Mouse (Mus musculus) hindbrain, embryonic 12.5 days (tissue): ENCODE measurements at regions not wholly inside any gene's neighbourhood (a gene's known extent, or its start where the extent isn't known, plus 50 kb on each side); places are given as distances from the start of the nearest gene placed in this dataset.

Source experiments
- ATAC-seq: fragments of 200-750 bp; cut with Nextera tagmentation; 2 replicates; pipeline ENCODE4 v1.8.0; 2017; ENCODE audit warnings: moderate TSS enrichment; ENCODE audit not compliant: low FRiP score
- H3K27ac ChIP-seq: fragments of 300-500 bp; sonication (generic); 2 replicates; pipeline ENCODE4 v1.5.1; 2016; ENCODE audit warnings: mild to moderate bottlenecking
- H3K27me3 ChIP-seq: fragments of 300-500 bp; sonication (generic); 2 replicates; pipeline ENCODE4 v1.6.1; 2016; ENCODE audit warnings: mild to moderate bottlenecking
- H3K36me3 ChIP-seq: fragments of 300-500 bp; sonication (generic); 2 replicates; pipeline ENCODE4 v1.6.1; 2016; ENCODE audit warnings: mild to moderate bottlenecking
- H3K4me1 ChIP-seq: fragments of 300-500 bp; sonication (generic); 2 replicates; pipeline ENCODE4 v1.6.1; 2016
- H3K4me2 ChIP-seq: fragments of 300-500 bp; sonication (generic); replicated peaks from 2 replicates; pipeline ENCODE4 v1.6.1; 2016; ENCODE audit warnings: mild to moderate bottlenecking
- H3K4me3 ChIP-seq: fragments of 300-500 bp; sonication (generic); 2 replicates; pipeline ENCODE4 v1.5.1; 2016; ENCODE audit warnings: mild to moderate bottlenecking
- H3K9ac ChIP-seq: fragments of 300-500 bp; sonication (generic); 2 replicates; pipeline ENCODE4 v1.6.1; 2016; ENCODE audit warnings: mild to moderate bottlenecking, moderate library complexity
- H3K9me3 ChIP-seq: fragments of 300-500 bp; sonication (generic); replicated peaks from 2 replicates; pipeline ENCODE4 v1.6.1; 2016; ENCODE audit warnings: mild to moderate bottlenecking
- WGBS: fragments of 180-500 bp; shearing (Covaris S2); methylation state at CpG from one replicate; pipeline ENCODE4 v1.1.7; 2016; 5-methylcytosine and 5-hydroxymethylcytosine counted together

DNA sequence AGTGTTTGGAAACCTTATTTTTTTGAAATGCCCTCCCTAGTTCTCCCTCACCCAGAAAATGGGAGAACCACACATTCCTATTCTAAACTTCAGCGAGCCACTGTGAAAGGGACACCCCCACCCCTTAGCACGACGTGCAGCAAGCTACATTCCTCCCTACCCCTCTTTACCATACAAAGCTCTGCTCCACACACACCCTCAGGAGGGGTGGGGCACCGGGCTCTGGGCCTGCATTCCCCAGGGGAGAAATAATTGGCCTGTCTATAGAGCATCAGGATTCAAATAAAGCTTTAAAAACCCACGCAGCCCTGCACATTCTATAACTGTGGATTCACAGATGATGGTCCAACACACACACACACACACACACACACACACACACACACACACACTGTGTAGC lies 163.6 kb downstream of the H2al1j start:
- no peak for ATAC-seq
- 41% methylated on average over 5 of the region's 5 CpGs for WGBS

DNA sequence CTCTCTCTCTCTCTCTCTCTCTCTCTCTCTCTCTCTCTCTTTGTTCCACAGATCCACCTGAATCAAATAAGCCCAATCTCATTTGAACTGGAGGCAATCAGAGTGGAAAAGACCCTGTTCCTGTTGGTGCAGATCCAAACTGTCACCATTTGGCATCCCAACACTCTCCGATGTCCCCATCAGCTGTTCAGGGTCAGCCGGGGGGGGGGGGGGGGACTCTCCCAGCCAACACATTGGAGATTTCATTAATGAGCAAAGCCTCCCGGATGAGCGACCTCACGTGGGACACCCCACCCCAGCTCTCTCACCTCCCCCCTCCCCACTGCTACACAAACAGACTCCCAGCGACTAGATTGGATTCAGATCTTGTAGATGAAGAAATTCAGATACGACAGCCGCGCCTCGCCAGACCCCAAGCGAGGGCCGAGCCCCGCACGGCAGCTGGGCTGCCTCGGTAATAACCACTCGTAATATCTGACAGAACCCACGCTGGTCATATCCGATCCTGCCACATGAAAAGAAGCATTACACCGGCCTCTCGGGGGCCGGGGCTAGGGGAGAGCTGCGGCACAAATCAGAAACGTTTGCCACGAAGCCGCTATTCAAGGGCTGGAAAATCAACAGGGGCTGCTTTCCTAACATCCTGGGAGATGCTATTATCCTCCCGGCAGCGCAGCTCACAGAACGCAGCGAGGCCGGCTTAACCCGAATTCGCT lies 164.2 kb downstream of the H2al1j start:
- Histone ChIP-seq H3K4me3 (no peak overlapping the region), H3K27me3 (peaks cover 19% of the 10 kb centered on the region), H3K36me3 (no peaks in the 10 kb centered on the region), H3K4me2 (peak overlapping the region; percentile 44), H3K9me3 (no peaks in the 10 kb centered on the region), H3K9ac (no peak overlapping the region), H3K4me1 (peaks cover 36% of the 10 kb centered on the region), H3K27ac (peak overlapping the region; percentile 70)
- WGBS = 30% methylated on average over 32 of the region's 32 CpGs
- peak; percentile 14; the same call in 1 of the 2 replicates for ATAC-seq

More for the DNA sequence above, 163.6 kb downstream of the H2al1j start:
- no peaks in the 10 kb centered on the region for H3K9me3 ChIP-seq
- no peaks in the 10 kb centered on the region for H3K36me3 ChIP-seq
- peaks cover 36% of the 10 kb centered on the region for H3K4me1 ChIP-seq
- no peak overlapping the region for H3K27ac ChIP-seq
- 0 out of 2 replicates have a peak overlapping the region, but pooled peaks have one; percentile 44 for H3K4me2 ChIP-seq
- H3K27me3 ChIP-seq = peaks cover 19% of the 10 kb centered on the region
- H3K9ac ChIP-seq = no peak overlapping the region
- no peak overlapping the region for H3K4me3 ChIP-seq

DNA sequence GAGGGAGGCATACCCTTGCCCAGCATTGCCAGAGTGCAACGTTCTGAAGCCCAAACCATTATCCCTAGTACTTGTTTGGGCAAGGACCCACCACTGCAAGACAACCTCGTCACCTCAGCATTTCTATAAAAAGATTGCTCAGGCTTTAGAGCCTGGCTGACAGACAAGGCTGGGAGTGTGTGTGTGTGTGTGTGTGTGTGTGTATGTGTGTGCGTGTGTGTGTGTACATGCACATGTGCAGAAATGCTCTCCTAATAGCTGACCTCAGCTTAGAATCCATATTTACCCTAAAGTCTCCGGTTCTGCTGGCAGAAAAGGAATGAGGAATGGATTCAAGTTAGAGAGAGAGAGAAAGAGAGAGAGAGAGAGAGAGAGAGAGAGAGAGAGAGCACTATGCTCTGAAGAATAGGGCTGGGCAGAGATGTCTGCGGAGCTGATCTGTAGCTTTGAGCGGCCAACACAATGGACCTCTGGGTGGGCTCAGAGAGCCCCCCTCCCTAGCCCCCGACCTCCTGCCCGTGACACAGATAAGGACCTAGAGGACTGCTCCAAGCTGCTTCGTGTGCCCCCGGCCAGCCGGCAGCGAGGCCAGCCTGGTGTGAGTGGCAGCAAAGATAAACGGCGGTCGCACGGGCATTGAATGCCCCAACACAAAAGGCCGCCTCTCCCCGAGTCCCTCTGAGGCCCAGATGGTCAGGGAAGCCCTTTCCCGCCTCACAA lies 166.1 kb downstream of the H2al1j start:
- Histone ChIP-seq H3K9me3 (no peaks in the 10 kb centered on the region), H3K27me3 (peaks cover 15% of the 10 kb centered on the region), H3K27ac (peak overlapping the region; percentile 72), H3K9ac (0 out of 2 replicates have a peak overlapping the region, but pooled peaks have one; percentile 4), H3K4me3 (no peak overlapping the region), H3K4me1 (peaks cover 36% of the 10 kb centered on the region), H3K36me3 (no peaks in the 10 kb centered on the region), H3K4me2 (peak overlapping the region; percentile 41)
- WGBS = 31% methylated on average over 18 of the region's 19 CpGs
- peak; percentile 76 for ATAC-seq

DNA sequence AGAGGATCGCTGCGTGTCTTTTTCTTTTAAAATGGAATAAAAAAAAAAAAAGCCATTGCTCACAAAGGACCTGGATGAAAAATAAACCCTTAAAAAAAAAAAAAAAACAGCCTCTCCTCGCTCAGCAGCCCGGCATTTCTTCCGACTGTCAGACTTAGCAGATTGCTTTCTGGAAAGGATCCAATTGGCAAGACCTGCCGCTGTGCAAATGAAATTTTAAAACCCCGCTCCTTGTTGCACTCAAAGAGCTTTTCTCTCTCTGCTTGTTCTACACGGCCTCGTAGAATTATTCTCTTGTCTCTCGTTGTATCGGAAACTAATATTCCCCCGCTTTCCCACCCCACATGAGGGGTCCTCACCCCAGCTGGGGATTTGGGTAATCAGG lies 166.6 kb downstream of the H2al1j start:
- 38% methylated on average over 12 of the region's 12 CpGs for WGBS
- H3K4me2 ChIP-seq = peak overlapping the region; percentile 41
- no peaks in the 10 kb centered on the region for H3K9me3 ChIP-seq
- peak; percentile 11; the same call in 1 of the 2 replicates for ATAC-seq
- H3K4me3 ChIP-seq = no peak overlapping the region
- peaks cover 15% of the 10 kb centered on the region for H3K27me3 ChIP-seq
- peak overlapping the region; percentile 72 for H3K27ac ChIP-seq
- H3K36me3 ChIP-seq = no peaks in the 10 kb centered on the region
- no peak overlapping the region for H3K9ac ChIP-seq
- peaks cover 36% of the 10 kb centered on the region for H3K4me1 ChIP-seq

GRCm38 (mm10) chrX:11512439-11512838 lies 184.8 kb downstream of the H2al1j start:
- WGBS = 48% methylated on average over 5 of the region's 5 CpGs
- no peaks in the 10 kb centered on the region for H3K9me3 ChIP-seq

GRCm38 (mm10) chrX:11512928-11513327 lies 185.3 kb downstream of the H2al1j start:
- H3K9me3 ChIP-seq = no peaks in the 10 kb centered on the region
- H3K4me1 ChIP-seq = no peaks in the 10 kb centered on the region
- peaks cover 23% of the 10 kb centered on the region for H3K27me3 ChIP-seq
- H3K27ac ChIP-seq = no peak overlapping the region
- H3K4me2 ChIP-seq = no peak overlapping the region
- H3K9ac ChIP-seq = no peak overlapping the region
- no peak overlapping the region for H3K4me3 ChIP-seq
- WGBS = 72% methylated on average over 4 of the region's 4 CpGs
- no peak for ATAC-seq
- no peaks in the 10 kb centered on the region for H3K36me3 ChIP-seq

More at GRCm38 (mm10) chrX:11512439-11512838, 184.8 kb downstream of the H2al1j start:
- H3K9ac ChIP-seq = no peak overlapping the region
- peaks cover 21% of the 10 kb centered on the region for H3K27me3 ChIP-seq
- no peak overlapping the region for H3K4me3 ChIP-seq
- no peak overlapping the region for H3K27ac ChIP-seq
- H3K4me1 ChIP-seq = no peaks in the 10 kb centered on the region
- no peaks in the 10 kb centered on the region for H3K36me3 ChIP-seq
- no peak overlapping the region for H3K4me2 ChIP-seq
- ATAC-seq = peak; percentile 48; the same call in 1 of the 2 replicates

GRCm38 (mm10) chrX:11523791-11524190 lies 196.2 kb downstream of the H2al1j start:
- Histone ChIP-seq H3K36me3 (no peaks in the 10 kb centered on the region), H3K27me3 (peaks cover 29% of the 10 kb centered on the region), H3K27ac (no peak overlapping the region), H3K4me1 (no peaks in the 10 kb centered on the region), H3K9ac (no peak overlapping the region), H3K4me3 (no peak overlapping the region), H3K9me3 (no peaks in the 10 kb centered on the region), H3K4me2 (no peak overlapping the region)
- 37% methylated on average over 4 of the region's 4 CpGs for WGBS
- no peak for ATAC-seq

GRCm38 (mm10) chrX:11525326-11525725 lies 197.7 kb downstream of the H2al1j start:
- WGBS = 79% methylated on average over 8 of the region's 8 CpGs
- no peak for ATAC-seq
- no peak overlapping the region for H3K4me2 ChIP-seq

DNA sequence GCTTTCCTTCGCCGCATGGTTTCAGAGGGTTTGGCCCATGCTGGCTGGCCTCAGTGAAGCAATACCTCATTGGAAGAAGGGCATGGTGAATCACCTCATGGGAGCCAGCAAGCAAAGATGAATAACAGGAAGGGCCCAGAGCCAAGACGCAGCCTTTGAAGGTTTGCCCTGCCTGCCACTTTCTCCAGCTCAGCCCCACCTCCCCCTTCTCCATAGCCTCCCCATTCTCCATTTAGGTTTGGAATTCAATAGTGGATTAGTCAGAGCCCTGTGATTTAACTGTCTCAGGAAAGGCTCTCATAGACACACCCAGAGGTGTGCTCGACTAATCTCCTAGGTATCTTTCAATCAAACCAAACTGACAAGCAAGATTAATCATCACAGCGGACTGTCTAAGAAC lies 201.0 kb downstream of the H2al1j start:
- Histone ChIP-seq H3K36me3 (no peaks in the 10 kb centered on the region), H3K4me3 (no peak overlapping the region), H3K4me1 (no peaks in the 10 kb centered on the region), H3K27ac (no peak overlapping the region), H3K4me2 (no peak overlapping the region), H3K9ac (no peak overlapping the region), H3K9me3 (no peaks in the 10 kb centered on the region), H3K27me3 (peaks cover 36% of the 10 kb centered on the region)
- WGBS = 88% methylated on average over 5 of the region's 5 CpGs
- no peak for ATAC-seq

More at GRCm38 (mm10) chrX:11525326-11525725, 197.7 kb downstream of the H2al1j start:
- no peak overlapping the region for H3K4me3 ChIP-seq
- no peaks in the 10 kb centered on the region for H3K36me3 ChIP-seq
- H3K9ac ChIP-seq = no peak overlapping the region
- H3K4me1 ChIP-seq = no peaks in the 10 kb centered on the region
- no peaks in the 10 kb centered on the region for H3K9me3 ChIP-seq
- peaks cover 30% of the 10 kb centered on the region for H3K27me3 ChIP-seq
- H3K27ac ChIP-seq = no peak overlapping the region

DNA sequence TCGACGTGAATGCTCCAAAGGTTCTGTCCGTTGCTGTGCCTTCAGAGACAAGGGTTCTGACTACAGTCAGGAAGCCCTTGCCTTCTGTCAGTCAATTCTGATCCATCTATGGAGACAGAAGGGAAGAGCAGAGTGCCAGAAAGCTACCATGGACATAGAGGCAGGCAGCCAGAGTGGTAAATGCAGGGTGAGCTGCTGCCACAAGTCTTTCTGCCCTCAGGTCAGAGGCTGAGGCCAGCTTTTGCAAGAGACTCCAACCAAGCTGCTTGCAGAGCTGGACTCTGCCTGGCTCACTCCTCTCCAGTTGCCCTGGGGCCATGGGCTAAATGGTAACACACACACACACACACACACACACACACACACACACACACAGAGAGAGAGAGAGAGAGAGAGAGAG lies 201.6 kb downstream of the H2al1j start:
- Histone ChIP-seq H3K27ac (no peak overlapping the region), H3K36me3 (no peaks in the 10 kb centered on the region), H3K4me3 (no peak overlapping the region), H3K9me3 (no peaks in the 10 kb centered on the region), H3K4me2 (no peak overlapping the region), H3K4me1 (no peaks in the 10 kb centered on the region), H3K9ac (no peak overlapping the region), H3K27me3 (peaks cover 33% of the 10 kb centered on the region)
- 94% methylated on average over 3 of the region's 3 CpGs for WGBS
- ATAC-seq = no peak

DNA sequence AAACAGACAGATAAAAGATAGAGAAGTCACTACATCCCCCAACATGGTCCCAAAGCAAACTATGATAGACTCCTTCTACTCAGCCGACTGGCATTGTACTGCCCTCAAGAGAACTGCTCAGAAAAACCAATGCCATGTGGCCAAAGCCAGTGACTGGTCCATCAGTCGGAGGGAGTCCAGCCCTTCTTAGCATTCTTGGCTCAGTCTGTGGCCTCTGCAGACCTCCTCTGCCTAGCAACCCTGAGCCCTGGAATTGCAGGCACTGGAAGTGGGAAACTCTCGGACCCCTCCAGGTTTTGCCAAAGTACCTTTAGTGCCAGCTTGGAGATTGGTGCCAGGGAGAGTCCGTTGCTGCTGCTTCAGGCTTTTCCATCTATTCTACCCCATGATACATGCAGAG lies 205.2 kb downstream of the H2al1j start:
- no peaks in the 10 kb centered on the region for H3K9me3 ChIP-seq
- no peak overlapping the region for H3K9ac ChIP-seq
- peaks cover 23% of the 10 kb centered on the region for H3K27me3 ChIP-seq
- H3K27ac ChIP-seq = no peak overlapping the region
- H3K4me3 ChIP-seq = no peak overlapping the region
- H3K4me1 ChIP-seq = no peaks in the 10 kb centered on the region
- 70% methylated on average over 4 of the region's 4 CpGs for WGBS
- no peaks in the 10 kb centered on the region for H3K36me3 ChIP-seq
- no peak overlapping the region for H3K4me2 ChIP-seq
- ATAC-seq = no peak

DNA sequence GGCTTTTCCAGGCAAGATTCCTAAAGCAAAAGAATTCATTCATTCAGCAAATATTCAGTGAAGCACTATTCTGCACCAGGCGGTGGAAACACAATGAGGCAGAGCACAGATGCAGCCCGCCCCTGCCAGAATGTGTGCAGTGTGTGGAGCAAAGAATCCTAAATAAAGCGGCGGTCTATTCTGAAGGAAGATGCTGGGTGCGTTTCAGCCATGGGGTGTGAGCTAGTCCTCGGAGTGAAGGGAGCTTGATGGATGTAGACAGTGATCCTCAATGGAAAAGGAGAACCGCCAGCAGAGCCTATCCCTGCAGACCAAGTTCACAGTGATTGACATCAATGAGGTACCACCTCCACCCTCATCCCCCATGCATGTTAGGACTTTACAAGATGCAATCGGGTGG lies 206.2 kb downstream of the H2al1j start:
- no peaks in the 10 kb centered on the region for H3K36me3 ChIP-seq
- no peak overlapping the region for H3K4me3 ChIP-seq
- H3K27me3 ChIP-seq = peaks cover 26% of the 10 kb centered on the region
- ATAC-seq = no peak; the same call in 1 of the 2 replicates
- H3K4me2 ChIP-seq = no peak overlapping the region
- H3K9ac ChIP-seq = no peak overlapping the region
- no peak overlapping the region for H3K27ac ChIP-seq
- WGBS = 50% methylated on average over 8 of the region's 8 CpGs
- H3K9me3 ChIP-seq = no peaks in the 10 kb centered on the region
- H3K4me1 ChIP-seq = no peaks in the 10 kb centered on the region
